Mouse (Mus musculus): ENCODE results near the gene Tfap2c.

- TF ChIP-seq CTCF (IDR thresholded peaks at IDR 0.05; ENCODE audit: low read depth, low read length) (no peak), GATA1 (IDR thresholded peaks at IDR 0.05; ENCODE audit: borderline replicate concordance, low read length) (no peak), TAL1 (conservative IDR thresholded peaks at IDR 0.05; ENCODE audit: low read depth, low read length) (no peak), POLR2AphosphoS5 (IDR thresholded peaks at IDR 0.05; ENCODE audit: insufficient replicate concordance, low read depth, low read length) (no peak)
These were observed 32.9 kb upstream of the Tfap2c start for GRCm38 (mm10) chr2:172516407-172516992.
